Mouse (Mus musculus) midbrain, embryonic 11.5 days (tissue): ENCODE data around the gene Jhy. TPM values are rescaled to one million over a fixed set of nuclear protein-coding genes. Genes with fewer than 3 reads are reported as not detected.

Experiments used
- ATAC-seq: fragments of 200-750 bp; cut with Nextera tagmentation; 2 replicates; pipeline ENCODE4 v1.8.0; 2017; ENCODE audit warnings: moderate TSS enrichment, moderate library complexity; ENCODE audit not compliant: low FRiP score
- DNase-seq: peaks from one replicate; pipeline ENCODE4 v3.0.0; 2015; ENCODE audit warnings: low spot score; ENCODE audit errors: missing footprints
- H3K27ac ChIP-seq: fragments of 300-500 bp; sonication (generic); 2 replicates; pipeline ENCODE4 v1.5.1; 2014; ENCODE audit warnings: low read depth, low read length
- H3K27me3 ChIP-seq: fragments of 300-500 bp; sonication (generic); 2 replicates; pipeline ENCODE4 v1.6.1; 2014; ENCODE audit warnings: mild to moderate bottlenecking, low read length, moderate library complexity, mixed read lengths; ENCODE audit not compliant: control insufficient read depth, insufficient read depth
- H3K36me3 ChIP-seq: fragments of 300-500 bp; sonication (generic); 2 replicates; pipeline ENCODE4 v1.6.1; 2014; ENCODE audit warnings: mild to moderate bottlenecking, low read length, moderate library complexity, mixed read lengths; ENCODE audit not compliant: control insufficient read depth, insufficient read depth
- H3K4me1 ChIP-seq: fragments of 300-500 bp; sonication (generic); 2 replicates; pipeline ENCODE4 v1.6.1; 2014; ENCODE audit warnings: low read length; ENCODE audit not compliant: control insufficient read depth, insufficient read depth
- H3K4me2 ChIP-seq: fragments of 300-500 bp; sonication (generic); 2 replicates; pipeline ENCODE4 v1.6.1; 2014; ENCODE audit warnings: mild to moderate bottlenecking, moderate library complexity
- H3K4me3 ChIP-seq: fragments of 300-500 bp; sonication (generic); 2 replicates; pipeline ENCODE4 v1.5.1; 2014; ENCODE audit warnings: low read depth, low read length
- H3K9ac ChIP-seq: fragments of 300-500 bp; sonication (generic); 2 replicates; pipeline ENCODE4 v1.6.1; 2014; ENCODE audit warnings: low read length
- H3K9me3 ChIP-seq: fragments of 300-500 bp; sonication (generic); 2 replicates; pipeline ENCODE4 v1.6.1; 2016; ENCODE audit warnings: low read length; ENCODE audit not compliant: control insufficient read depth
- WGBS: fragments of 180-500 bp; shearing (Covaris S2); extraction: QIAGEN DNeasy Blood & Tissue Kit; methylation state at CpG from one replicate; pipeline ENCODE4 v1.1.7; 2014; 5-methylcytosine and 5-hydroxymethylcytosine counted together
- polyA plus RNA-seq: library from polyadenylated mRNA; unstranded; fragments of >200 nt; fragmentation: Nextera tagmentation; extraction: Ambion mirVana; gene quantifications from 2 replicates; pipeline ENCODE4 v1.2.1, GENCODE M21; 2014

The Jhy gene
- polyA plus RNA-seq, 1 experiment from 2014 or later, result 3.4 TPM

DNA sequence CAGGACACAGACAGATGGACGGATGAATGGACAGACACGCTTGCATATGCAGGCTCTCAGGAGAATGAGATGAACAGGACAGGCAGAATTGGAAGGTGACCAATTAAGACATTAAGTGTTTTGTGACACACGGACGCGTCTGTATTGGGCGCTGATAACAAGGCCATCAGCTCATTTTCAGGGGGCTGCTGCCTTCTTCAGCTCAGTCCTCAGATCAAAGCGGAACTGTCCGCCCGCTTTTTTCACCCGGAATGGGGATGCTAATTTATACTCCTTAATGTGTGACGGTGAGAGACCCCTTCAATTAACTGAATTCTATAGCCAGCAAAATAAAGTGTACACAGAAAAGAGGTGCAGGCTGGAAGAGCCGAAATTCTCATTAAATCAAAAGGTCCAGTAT is 74.5 kb downstream of the Jhy start:
- no peak overlapping the region for H3K9ac ChIP-seq
- H3K27me3 ChIP-seq, result peaks cover 19% of the 10 kb centered on the region; the same call in 1 of the 2 replicates
- H3K4me2 ChIP-seq, result no peak overlapping the region
- no peak overlapping the region for H3K27ac ChIP-seq
- ATAC-seq, result no peak
- H3K36me3 ChIP-seq, result no peaks in the 10 kb centered on the region
- H3K4me1 ChIP-seq, result peaks cover 4% of the 10 kb centered on the region
- no peak overlapping the region for H3K4me3 ChIP-seq
- H3K9me3 ChIP-seq, result no peaks in the 10 kb centered on the region
- no peak for DNase-seq
- 22% methylated on average over 12 of the region's 12 CpGs for WGBS

DNA sequence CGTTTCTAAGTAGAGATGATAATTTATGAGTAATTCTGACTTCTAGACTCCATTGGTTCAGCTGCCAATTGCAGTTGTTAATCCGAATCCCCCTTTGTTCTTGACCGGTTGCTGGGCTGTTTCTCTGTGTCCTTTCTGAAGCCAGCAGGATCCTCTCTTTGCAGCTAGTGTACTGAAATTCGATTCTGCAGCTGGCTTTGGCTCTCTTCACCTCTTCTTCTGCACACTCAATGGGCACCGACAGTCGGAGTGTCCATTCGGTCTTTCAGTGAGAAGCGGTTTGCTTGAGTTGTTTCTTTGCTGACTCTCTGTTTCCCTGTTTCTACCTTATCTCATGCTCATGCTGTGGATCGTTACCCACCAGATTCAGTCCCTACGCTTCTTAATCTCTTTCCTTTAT is 78.2 kb downstream of the Jhy start:
- H3K27ac ChIP-seq, result no peak overlapping the region
- peak; percentile 92 for DNase-seq
- no peaks in the 10 kb centered on the region for H3K9me3 ChIP-seq
- H3K4me2 ChIP-seq, result peak overlapping the region; percentile 31
- peak overlapping the region; percentile 25; the same call in 1 of the 2 replicates for H3K9ac ChIP-seq
- no peak for ATAC-seq
- H3K36me3 ChIP-seq, result no peaks in the 10 kb centered on the region
- H3K4me1 ChIP-seq, result peaks cover 4% of the 10 kb centered on the region
- H3K27me3 ChIP-seq, result peaks cover 37% of the 10 kb centered on the region
- H3K4me3 ChIP-seq, result no peak overlapping the region
- 13% methylated on average over 10 of the region's 10 CpGs for WGBS

DNA sequence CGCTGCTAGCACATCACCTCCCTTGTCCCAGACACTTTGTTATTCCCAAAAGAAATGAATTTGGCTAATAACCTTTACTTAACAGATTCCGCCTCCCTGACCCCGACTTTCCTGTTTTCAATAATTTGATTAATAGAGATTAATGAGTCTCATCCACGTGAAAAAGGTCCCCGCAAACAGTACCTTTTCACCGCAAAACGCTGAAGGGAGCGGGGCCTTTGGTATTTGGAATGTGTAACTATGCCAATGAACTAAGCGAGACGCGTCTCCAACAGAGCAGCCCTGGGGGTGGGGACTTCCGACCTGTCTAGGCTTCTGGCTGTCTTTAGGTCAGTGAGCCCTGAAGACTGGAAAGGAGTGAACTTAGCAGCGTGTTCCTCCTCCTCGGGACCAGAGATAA is 84.9 kb downstream of the Jhy start:
- H3K4me2 ChIP-seq, result no peak overlapping the region
- 2% methylated on average over 14 of the region's 14 CpGs for WGBS
- H3K27me3 ChIP-seq, result peaks cover 85% of the 10 kb centered on the region
- H3K27ac ChIP-seq, result no peak overlapping the region
- no peaks in the 10 kb centered on the region for H3K36me3 ChIP-seq
- ATAC-seq, result no peak
- H3K4me3 ChIP-seq, result no peak overlapping the region
- no peak overlapping the region for H3K9ac ChIP-seq
- H3K4me1 ChIP-seq, result peaks cover 3% of the 10 kb centered on the region; the same call in 1 of the 2 replicates
- no peaks in the 10 kb centered on the region for H3K9me3 ChIP-seq
- peak; percentile 95 for DNase-seq

DNA sequence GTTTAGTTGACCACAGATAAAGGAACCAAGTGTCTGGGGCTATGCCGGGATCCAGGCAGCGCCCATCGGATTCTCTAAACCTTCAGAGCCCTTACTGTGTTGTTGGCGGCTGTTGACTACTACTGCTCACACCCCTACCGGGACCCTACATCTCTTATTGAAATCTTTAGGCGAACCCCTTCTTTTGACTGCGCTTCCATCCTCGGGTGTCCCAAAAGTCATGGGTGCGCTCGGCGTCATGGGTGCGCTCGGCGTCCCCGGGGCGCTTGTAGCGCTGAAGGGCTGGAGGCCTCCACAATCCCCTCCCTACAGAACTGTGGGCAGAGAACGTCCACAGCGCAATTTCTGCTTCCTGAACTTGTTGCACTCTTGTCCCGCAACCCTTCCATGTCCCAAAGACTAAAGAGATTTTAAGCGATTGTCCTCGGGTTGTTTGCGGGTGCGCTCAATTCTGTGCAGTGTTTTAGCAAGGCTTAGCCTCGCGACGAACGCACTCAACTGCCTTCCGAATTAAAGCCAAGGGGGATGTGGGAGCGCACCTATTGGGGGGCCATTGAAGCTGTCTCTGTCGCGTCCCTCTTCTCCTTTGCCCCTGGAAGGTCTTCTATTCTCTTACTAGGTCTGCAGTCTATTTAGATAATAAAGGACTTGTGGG is 85.5 kb downstream of the Jhy start:
- Histone ChIP-seq H3K36me3 (no peaks in the 10 kb centered on the region), H3K4me1 (peaks cover 3% of the 10 kb centered on the region; the same call in 1 of the 2 replicates), H3K4me2 (no peak overlapping the region), H3K27ac (no peak overlapping the region), H3K4me3 (0 out of 2 replicates have a peak overlapping the region, but pooled peaks have one; percentile 9), H3K27me3 (peaks cover 91% of the 10 kb centered on the region), H3K9me3 (no peaks in the 10 kb centered on the region), H3K9ac (no peak overlapping the region)
- WGBS, result under 1% methylated on average over 32 of the region's 32 CpGs
- ATAC-seq (no peak), DNase-seq (peak; percentile 97)

DNA sequence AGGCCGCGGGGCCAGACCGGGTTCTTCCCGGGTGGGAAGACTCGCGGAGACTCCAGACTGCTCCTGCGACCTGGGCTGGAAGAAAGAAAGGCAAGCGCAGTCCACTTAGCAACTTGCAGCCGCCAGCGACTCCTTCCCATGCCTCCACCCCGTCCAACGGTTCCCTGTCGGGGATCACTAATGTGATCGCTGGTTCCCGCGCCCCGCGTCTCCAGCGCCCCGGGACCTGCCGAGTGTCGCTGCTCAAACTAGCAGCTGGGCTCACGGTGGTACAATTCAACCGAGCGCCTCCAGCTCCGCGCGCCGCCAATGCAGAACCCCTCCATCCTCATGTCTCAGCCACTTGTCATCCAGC is 86.1 kb downstream of the Jhy start:
- no peak overlapping the region for H3K9ac ChIP-seq
- WGBS, result under 1% methylated on average over 29 of the region's 29 CpGs
- ATAC-seq (no peak), DNase-seq (no peak)
- no peak overlapping the region for H3K27ac ChIP-seq
- H3K4me3 ChIP-seq, result peak overlapping the region; percentile 9; the same call in 1 of the 2 replicates
- no peaks in the 10 kb centered on the region for H3K9me3 ChIP-seq
- H3K4me2 ChIP-seq, result peak overlapping the region; percentile 26
- peaks cover 92% of the 10 kb centered on the region for H3K27me3 ChIP-seq
- H3K36me3 ChIP-seq, result no peaks in the 10 kb centered on the region
- H3K4me1 ChIP-seq, result peaks cover 3% of the 10 kb centered on the region; the same call in 1 of the 2 replicates

DNA sequence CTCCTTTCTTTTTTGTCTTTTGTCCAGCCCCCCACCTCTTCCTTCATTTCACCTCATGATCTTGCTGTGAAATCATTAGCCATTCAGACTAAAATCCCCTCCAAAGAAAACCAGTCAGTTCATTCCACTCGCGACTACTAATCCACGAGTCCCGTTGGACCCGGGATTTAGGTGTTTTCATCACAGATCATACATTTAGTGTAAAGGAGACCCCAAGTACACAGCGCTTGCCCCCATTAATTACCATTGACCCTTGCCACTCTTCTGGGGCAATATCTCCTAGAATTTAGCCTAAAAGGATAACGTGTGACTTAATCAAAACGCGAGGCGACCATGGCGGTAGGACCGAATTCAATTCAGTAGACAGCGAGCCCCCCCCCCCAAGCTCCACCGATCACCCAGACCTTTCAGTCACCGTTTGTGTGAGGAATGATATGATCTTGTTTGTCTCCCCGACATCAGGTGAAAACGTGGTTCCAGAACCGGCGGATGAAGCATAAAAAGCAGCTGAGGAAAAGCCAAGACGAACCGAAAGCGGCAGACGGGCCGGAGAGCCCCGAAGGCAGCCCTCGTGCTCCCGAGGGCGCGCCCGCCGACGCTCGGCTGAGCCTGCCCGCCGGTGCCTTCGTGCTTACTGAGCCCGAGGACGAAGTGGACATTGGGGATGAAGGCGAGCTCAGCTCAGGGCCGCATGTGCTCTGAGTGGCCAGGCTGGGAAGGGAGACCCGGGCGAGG is 86.6 kb downstream of the Jhy start:
- Histone ChIP-seq H3K27ac (no peak overlapping the region), H3K9me3 (no peaks in the 10 kb centered on the region), H3K4me2 (peak overlapping the region; percentile 26), H3K27me3 (peaks cover 94% of the 10 kb centered on the region), H3K4me3 (peak overlapping the region; percentile 9; the same call in 1 of the 2 replicates), H3K4me1 (peaks cover 3% of the 10 kb centered on the region; the same call in 1 of the 2 replicates), H3K9ac (no peak overlapping the region), H3K36me3 (no peaks in the 10 kb centered on the region)
- under 1% methylated on average over 42 of the region's 42 CpGs for WGBS
- DNase-seq (peak; percentile 96), ATAC-seq (no peak; the same call in 1 of the 2 replicates)

DNA sequence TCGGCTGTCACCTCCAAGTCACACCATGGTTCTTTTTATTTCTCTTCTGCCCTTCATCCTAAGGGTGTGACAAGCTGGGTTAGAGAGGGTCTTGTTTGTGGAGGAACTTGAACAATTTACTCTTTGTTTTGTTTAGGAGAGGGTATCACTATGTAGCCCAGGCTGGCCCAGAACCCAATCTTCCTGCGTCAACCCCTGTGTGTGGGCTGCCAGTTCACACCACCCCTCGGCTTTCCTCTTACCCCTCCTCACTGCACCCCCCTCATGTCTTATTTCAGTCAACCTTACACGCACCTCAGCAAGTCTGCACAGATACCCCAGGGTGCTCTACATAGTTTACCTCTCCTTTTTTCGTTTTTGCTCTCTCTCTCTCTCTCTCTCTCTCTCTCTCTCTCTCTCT is 87.2 kb downstream of the Jhy start:
- DNase-seq (peak; percentile 92), ATAC-seq (no peak)
- H3K4me2 ChIP-seq, result no peak overlapping the region
- H3K9me3 ChIP-seq, result no peaks in the 10 kb centered on the region
- no peak overlapping the region for H3K4me3 ChIP-seq
- H3K36me3 ChIP-seq, result no peaks in the 10 kb centered on the region
- peaks cover 97% of the 10 kb centered on the region for H3K27me3 ChIP-seq
- no peak overlapping the region for H3K27ac ChIP-seq
- WGBS, result 6% methylated on average over 5 of the region's 5 CpGs
- H3K4me1 ChIP-seq, result peaks cover 3% of the 10 kb centered on the region; the same call in 1 of the 2 replicates
- no peak overlapping the region for H3K9ac ChIP-seq

DNA sequence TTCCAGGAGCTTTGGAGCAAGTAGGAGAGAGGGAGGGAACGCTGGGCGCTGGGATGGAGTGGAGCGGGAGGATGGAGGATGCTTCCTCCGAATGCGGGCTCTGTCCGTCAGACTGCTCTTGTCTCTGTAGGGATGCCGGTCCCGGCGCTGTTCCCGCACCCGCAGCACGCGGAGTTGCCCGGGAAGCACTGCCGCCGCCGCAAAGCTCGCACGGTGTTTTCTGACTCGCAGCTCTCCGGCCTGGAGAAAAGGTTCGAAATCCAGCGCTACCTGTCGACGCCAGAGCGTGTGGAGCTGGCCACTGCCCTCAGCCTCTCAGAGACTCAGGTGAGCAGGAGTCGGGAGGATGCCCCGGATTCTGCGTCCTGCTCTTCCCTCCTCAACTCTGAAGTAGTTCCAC is 87.8 kb downstream of the Jhy start:
- H3K27me3 ChIP-seq, result peaks cover 98% of the 10 kb centered on the region
- no peaks in the 10 kb centered on the region for H3K36me3 ChIP-seq
- peaks cover 8% of the 10 kb centered on the region; the same call in 1 of the 2 replicates for H3K4me1 ChIP-seq
- no peak overlapping the region for H3K9ac ChIP-seq
- no peak overlapping the region for H3K4me3 ChIP-seq
- WGBS, result 1% methylated on average over 29 of the region's 29 CpGs
- DNase-seq (peak; percentile 94), ATAC-seq (no peak)
- H3K4me2 ChIP-seq, result no peak overlapping the region
- no peaks in the 10 kb centered on the region for H3K9me3 ChIP-seq
- H3K27ac ChIP-seq, result no peak overlapping the region

DNA sequence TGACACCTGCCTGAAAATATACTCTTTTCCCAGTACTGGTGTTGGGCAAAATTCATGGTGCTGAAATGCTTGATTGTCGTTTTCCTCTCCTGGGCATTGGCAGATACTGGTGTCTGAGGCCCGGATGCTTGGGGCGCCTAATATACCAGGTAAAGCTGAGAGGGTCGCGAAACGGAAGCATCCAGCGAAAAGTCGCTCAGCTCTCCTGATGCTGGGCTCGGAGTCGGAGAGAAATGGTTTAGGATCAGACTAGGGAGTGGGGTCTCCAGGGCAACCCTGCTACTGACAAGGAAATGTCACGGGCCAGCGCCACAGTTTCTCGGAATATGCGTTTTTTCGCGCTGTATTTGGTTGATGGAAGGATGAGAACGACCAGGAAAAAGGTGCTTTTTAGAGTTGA is 88.5 kb downstream of the Jhy start:
- Histone ChIP-seq H3K36me3 (no peaks in the 10 kb centered on the region), H3K27me3 (peaks cover 95% of the 10 kb centered on the region), H3K9ac (no peak overlapping the region), H3K9me3 (no peaks in the 10 kb centered on the region), H3K4me2 (no peak overlapping the region), H3K4me1 (peaks cover 8% of the 10 kb centered on the region; the same call in 1 of the 2 replicates), H3K27ac (no peak overlapping the region), H3K4me3 (no peak overlapping the region)
- WGBS, result under 1% methylated on average over 17 of the region's 17 CpGs
- peak; percentile 97 for DNase-seq
- no peak for ATAC-seq
